Mouse (Mus musculus) CH12.LX (cell line): Measurements from ENCODE around the gene Gm44579.

Experiments
- USF2 ChIP-seq: conservative IDR thresholded peaks from 2 replicates; pipeline ENCODE4 v1.6.1; 2011; ENCODE audit warnings: low read depth, low read length, improper control_type of control experiment
- ZC3H11A ChIP-seq: IDR thresholded peaks from 2 replicates; pipeline ENCODE4 v1.6.1; 2012; ENCODE audit warnings: low read depth, mild to moderate bottlenecking, inconsistent platforms, low read length, improper control_type of control experiment

GRCm38 (mm10) chr15:98170365-98170764 lies 50.4 kb downstream of the Gm44579 start:
- no peak for TF ChIP-seq ZC3H11A
- no peak for TF ChIP-seq USF2
